ENCODE assay signal across 8 mouse cellular contexts in the genomic region with DNA sequence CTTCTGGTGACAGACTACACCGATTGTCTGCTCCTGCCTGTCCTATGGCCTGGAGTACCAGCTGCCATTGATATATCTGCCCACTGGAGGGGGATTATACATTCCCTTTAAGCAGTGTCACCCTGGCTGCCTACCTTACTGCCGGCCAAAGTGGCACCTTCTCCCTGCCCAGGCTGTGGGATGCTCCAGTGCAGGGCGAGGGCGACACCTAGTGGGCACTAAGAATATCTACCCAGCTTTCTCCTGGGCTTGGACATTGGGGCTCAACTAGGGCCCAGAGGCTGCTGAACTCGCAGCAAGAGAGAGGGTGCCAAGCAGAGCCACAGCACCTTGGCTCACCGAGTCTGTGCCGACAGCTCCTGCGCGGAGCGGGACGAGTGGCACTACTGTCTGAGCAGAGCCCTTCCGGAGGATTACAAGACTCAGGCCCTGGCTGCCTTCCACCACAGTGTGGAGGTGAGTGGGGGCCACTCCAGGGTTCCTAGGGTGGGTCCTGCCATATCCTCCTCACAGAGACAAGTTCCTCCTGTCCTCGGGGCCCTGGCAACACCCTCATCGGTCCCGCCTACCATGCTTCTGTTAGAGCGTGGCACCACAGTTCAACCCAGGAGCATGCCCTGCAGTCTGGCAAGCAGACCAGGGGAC. TPM values are rescaled to one million over a fixed set of nuclear protein-coding genes. Genes with fewer than 3 reads are reported as not detected.
A peak's percentile ranks its signal among the peaks of the same experiment; 100 is the strongest.
DNase-seq lines count a peak whose midpoint lies in the region; ATAC-seq lines count a peak whose summit lies in the region.

No protein-coding gene starts in this region.

- 31% methylated on average over 16 of the region's 16 CpGs for WGBS in hindbrain, embryonic 15.5 days

- H3K36me3 ChIP-seq in hindbrain, embryonic 15.5 days, result no peaks in the 10 kb centered on the region

- H3K4me1 ChIP-seq in hindbrain, embryonic 15.5 days (replicated peaks), result no peaks in the 10 kb centered on the region

- no peak overlapping the region for H3K27ac ChIP-seq in hindbrain, embryonic 15.5 days (replicated peaks)

- H3K4me3 ChIP-seq in hindbrain, embryonic 15.5 days, result no peak overlapping the region

- no peaks in the 10 kb centered on the region for H3K9me3 ChIP-seq in hindbrain, embryonic 15.5 days

- ATAC-seq in hindbrain, embryonic 15.5 days (ENCODE audit: low FRiP score, low read depth), result peak; percentile 91
- ATAC-seq in megakaryocyte, adult 5-6 weeks (ENCODE audit: poor library complexity, severe bottlenecking), result peak; percentile 94

- no peaks in the 10 kb centered on the region for H3K27me3 ChIP-seq in hindbrain, embryonic 15.5 days

- peak; percentile 81 for DNase-seq in R1 (ENCODE audit: low read depth, low spot score)
- DNase-seq in cerebellum, postnatal 10 days, result peak; percentile 91
- DNase-seq in frontal cortex, postnatal 25 days (ENCODE audit: low spot score in 2 of 2), result peak; percentile 53 to 63
- DNase-seq in left cerebral cortex, adult 18-20 months (ENCODE audit: low spot score in 2 of 2), result peak; percentile 74 to 79
- peak; percentile 68 for DNase-seq in right cerebral cortex, adult 18-20 months
- DNase-seq in urinary bladder, postnatal 14 days (ENCODE audit: low spot score), result peak; percentile 70

- H3K4me2 ChIP-seq in hindbrain, embryonic 15.5 days, result no peak overlapping the region

- no peak overlapping the region for H3K9ac ChIP-seq in hindbrain, embryonic 15.5 days

RNA-seq across cellular contexts. Expression of a gene that starts 23.9 kb away (rescaled TPM):
- polyA plus RNA-seq in hindbrain, embryonic 15.5 days (2015; fragmentation: Nextera tagmentation; extraction: Ambion mirVana), result 36.5 and 39.4 TPM in 2 replicates
- total RNA-seq in left cerebral cortex, adult 18-20 months (2021), result 100 to 1,000 TPM in 1 of 2 experiments, 10 to 100 TPM in 1; 99.1 to 105 TPM
- 35.7 and 40.5 TPM in 2 replicates for total RNA-seq in megakaryocyte, adult 5-6 weeks (2015)
- total RNA-seq in megakaryocyte, adult 5-6 weeks (2017), result 43.0 and 43.5 TPM in 2 replicates
